Mouse (Mus musculus) right cerebral cortex, adult 18-20 months (tissue): Measurements from ENCODE around the gene Slc24a3.
A peak's percentile ranks its signal among the peaks of the same experiment; 100 is the strongest.

Experiments used
- DNase-seq: peaks from one replicate; pipeline ENCODE4 v3.0.0; 2022; ENCODE audit warnings: mixed read lengths

Slc24a3 gene

DNA sequence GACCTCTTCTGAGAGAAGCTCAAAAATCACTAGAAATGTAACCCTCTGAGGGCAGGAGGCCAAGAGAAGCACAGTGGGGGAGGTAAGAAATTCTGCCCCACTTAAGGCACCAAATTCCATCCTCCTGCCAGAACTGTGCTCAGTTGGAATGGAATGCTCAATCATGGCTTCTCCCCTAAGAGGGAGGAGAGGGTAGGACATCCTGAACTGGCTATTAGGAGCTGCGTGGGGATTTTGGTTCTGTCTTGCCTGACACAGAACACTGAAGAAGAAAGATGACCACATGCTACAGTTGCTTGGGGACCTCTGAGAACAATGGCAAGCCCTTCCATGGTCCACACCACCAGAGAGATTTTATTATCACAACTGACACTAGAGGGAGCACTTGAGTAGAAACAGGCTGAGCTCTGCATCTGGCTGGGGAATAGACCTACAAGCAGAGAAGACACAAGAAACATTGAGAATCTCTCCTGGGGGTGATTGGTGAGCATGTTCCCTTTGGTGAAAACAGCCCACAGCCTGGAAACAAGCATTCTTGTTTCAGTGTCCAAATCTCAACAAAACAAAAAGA lies 389.9 kb downstream of the Slc24a3 start:
- peak; percentile 48 for DNase-seq

DNA sequence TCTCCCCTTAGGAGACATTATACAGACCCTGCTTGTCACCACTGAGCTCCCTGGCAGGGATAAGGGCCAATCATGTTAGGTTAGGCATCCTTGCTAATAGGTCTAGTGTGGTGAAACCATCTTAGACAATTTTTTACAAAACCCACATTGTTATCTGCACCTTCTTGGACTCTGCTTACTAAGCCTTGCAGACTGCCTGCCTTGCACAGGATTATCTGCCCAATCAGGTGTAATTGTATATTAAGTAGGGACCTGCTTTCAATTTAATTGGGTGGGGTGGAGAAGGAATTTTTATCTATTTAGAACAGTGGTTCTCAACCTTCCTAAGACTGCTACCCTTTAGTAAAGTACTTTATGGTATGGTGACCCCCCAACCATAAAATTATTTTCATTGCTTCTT lies 394.9 kb downstream of the Slc24a3 start:
- DNase-seq, result no peak

DNA sequence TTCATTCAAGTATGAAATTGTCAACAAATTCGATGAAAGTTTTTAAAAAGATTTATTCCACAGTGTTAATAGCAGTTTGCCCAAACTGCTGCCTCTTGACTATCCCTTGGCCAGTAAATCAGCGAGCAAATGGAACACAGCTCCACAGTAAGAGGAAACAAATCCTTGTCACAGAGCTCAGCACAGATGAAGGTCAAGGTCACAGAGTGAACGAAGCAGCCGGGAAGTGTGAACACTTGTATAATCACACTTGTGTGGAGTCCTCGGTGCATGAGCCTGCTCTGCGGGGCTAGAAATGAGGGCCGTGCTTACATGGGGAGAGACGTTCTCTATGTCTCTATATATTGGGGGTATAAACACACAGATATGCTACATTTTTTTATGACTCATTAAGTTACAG lies 397.0 kb downstream of the Slc24a3 start:
- DNase-seq, result no peak

DNA sequence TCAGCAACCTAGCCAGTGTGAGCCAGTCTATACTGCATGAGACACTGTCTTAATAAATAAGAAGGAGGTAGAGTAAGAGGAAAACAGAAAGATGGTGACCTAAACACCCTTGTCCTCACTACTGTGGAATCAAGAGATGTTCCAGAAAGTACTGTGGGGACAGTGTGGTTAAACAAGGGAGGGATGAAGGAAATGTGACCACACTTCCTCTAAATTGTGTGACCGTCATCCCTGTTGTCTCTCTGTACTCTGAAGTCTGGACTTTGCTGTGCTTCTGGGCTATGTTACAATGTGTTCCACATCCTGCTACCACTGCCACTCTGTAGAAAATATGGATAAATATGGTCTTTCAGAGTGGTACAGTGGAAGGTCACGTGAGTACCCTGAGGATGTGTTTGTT lies 399.4 kb downstream of the Slc24a3 start:
- no peak for DNase-seq

DNA sequence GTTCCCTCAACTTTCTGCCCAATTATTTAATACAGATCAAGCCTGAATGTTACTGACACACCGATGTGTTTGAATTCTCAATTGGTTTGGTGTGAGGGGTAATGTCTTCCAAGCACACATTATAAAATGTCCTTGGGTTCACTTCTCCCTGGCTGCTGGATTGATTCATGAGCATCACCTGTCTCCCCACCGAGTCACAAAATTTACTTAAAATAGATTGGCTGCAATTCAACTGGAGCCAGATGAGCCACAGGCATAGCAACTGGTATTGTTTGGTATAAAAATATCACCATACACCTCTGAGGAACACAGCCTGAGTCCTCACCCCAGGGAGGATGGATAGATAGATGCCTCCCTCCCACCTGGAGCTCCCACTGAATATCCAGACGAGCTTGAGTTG lies 404.4 kb downstream of the Slc24a3 start:
- DNase-seq, result no peak

DNA sequence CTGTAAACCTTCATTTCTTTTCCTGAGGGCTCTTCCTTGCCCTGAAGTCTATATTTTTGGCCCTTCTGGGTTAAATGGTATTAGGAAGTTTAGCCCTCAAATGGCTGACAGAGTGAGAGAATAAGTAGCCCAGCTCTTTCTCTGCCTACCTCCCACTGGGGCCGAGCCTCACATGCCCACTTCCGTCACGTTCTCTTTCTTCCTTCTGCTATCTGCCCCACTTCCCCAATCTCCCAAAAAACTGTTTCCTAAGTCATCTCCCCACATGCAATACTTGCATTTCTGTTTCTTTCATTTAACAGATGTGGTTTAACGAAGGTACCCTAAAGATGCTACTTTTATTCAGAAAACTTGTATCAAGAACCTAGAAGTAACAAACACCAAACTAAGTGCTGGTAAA lies 406.6 kb downstream of the Slc24a3 start:
- no peak for DNase-seq

DNA sequence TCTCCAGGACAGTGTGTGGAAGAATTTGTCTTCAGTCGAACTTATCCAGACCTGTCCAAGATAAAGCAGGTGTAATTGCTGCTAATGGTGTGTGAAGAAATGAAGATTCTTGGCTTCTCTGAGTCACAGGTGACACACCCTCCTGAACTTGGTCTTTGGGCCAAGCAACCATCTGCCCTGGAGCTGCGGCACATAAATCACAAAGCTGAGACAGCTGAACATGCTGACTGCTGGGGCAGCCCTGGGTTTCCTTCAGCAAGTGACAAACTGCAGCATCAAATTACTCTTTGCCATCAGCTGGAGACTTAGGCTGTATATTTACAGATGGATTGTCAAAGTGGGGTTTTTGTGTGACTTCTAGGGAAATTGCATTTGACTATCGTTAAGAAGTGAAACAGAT lies 415.5 kb downstream of the Slc24a3 start:
- no peak for DNase-seq

DNA sequence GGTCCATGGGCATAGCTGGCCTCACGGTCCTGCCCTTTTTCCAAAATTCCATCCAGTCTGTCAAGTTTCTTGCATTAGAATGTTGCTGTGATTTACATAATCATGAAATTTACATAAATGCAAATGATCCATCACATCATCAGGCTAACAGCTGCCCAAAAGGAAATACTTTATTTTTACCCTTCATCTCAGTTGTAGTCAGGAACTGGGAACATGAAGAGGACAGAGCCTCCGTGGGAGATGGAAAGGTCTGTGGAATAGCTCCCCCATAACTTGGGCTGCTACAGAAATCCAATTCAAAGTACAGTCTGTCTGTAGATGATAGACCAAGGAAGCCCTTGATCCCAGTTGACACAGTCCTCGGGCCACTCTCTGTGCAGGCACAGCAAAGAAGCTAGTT lies 417.9 kb downstream of the Slc24a3 start:
- DNase-seq, result peak; percentile 8

DNA sequence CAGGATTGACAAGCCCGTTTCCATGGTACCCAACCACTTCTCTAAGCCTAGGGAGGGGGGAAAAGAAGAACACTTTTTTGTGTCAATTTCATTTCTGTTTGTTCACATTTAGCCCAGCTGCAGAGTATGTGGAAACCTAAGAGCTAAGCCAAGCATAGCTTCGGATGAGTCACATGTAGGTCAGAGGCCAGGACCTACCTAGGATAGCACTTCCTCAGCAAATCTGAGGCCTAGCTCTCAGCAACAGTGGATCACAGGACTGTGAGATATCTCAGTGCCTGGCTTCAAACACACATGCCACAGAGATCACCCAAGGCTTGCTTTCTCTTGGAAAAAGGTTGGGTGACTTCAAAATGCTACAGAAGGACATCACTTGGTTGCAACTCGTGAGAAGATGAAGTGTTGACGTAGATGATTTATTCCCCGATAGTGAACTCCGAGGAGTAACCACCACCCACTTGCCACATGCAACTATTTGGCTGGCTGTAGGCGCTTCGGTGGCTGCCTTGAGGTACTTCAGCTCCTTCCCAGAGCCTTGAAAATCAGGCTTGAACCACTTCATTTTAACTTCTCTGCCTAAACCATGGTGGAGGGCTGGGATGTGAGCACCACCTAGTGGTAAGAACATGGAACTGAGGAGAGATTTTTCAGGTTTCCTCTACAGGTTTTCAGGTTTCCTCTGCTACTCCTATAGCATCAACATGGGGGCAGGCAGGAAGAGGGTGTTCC lies 420.6 kb downstream of the Slc24a3 start:
- DNase-seq, result peak; percentile 73

DNA sequence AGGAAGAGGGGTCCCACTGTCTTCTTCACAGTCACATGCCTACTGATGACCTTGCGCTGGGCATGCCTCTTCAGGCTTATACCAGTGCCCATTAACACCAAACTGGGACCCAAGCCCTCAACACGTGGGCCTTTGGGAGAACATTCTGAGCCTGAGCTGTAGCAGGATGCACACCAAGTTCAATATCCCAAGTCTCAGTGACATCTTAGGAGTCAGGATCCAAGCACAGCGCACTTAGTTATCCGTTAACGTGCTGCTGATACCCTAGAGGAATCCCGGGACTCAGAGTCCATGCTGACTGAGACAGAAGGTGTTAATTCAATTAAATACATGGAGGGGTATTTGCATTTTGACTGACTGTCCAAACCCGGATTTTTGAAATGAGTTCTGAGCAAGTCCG lies 424.3 kb downstream of the Slc24a3 start:
- no peak for DNase-seq

DNA sequence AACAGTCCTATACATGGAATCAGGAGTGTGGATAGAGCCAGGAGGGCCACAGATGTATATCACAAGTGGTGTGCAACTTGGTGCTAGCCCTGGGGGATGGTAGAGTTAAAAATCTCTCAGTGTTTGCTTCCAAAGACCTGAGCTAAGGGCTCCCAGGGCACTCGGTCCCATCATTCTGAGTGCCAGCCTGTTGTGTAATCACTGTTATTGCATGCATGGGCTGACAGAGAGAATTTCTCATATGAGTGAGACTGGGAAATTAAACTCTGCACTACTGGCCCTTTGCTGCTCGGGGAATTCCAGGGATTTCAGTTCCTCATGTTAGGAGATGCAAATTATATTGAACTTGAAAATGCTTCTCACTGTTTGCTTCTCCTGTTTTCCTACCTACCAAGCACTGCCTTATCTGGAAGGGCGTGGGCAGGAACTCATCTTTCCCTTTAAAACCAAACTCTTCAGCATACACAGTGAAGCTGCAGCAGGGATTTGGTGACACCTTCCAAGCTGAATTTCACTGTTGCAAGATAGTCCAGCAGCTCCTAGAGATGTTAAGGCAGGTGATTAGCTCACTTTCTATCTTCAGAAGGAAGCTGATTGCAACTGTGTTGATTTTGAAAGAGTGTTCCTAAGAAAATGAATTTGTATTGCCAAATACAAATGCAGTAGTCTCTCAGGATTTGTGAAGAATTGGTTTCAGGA lies 426.2 kb downstream of the Slc24a3 start:
- DNase-seq, result no peak

DNA sequence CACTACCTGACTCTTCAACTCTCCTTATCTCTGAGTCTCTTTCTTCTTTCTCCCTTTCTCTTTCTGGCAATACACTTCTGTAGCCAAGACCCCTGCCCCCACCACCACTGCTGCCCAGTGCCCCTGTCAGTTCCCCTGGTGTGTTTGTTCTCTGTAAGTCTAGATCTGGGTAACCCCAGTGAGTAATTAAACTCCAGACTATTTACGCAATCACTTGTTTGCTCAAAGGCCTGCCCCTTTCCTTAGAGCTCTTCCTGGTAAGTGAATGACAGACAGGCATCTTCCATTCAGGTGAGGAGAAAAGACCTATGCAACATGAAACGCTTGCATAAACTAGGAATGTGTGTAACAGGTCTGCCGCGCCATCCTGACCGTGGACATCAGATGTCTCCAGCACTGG lies 430.3 kb downstream of the Slc24a3 start:
- no peak for DNase-seq

DNA sequence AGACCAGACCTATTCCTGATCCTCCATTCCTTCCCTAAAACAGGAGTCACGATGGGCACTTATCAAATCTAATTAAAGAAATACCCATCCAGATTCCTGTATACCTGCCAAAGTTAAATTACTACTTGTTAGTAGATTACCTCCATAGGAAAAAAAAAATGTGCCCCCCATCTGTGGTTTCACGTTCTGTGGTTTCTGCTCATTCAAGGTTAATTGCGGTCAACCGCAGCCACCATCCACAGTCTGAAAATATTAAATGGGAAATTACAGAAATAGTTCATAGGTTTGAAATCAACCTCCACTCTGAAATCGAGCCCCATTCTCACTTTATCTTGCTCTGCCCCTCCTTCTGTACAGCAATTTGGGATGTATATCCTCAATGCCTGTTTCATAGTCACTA lies 440.3 kb downstream of the Slc24a3 start:
- no peak for DNase-seq

DNA sequence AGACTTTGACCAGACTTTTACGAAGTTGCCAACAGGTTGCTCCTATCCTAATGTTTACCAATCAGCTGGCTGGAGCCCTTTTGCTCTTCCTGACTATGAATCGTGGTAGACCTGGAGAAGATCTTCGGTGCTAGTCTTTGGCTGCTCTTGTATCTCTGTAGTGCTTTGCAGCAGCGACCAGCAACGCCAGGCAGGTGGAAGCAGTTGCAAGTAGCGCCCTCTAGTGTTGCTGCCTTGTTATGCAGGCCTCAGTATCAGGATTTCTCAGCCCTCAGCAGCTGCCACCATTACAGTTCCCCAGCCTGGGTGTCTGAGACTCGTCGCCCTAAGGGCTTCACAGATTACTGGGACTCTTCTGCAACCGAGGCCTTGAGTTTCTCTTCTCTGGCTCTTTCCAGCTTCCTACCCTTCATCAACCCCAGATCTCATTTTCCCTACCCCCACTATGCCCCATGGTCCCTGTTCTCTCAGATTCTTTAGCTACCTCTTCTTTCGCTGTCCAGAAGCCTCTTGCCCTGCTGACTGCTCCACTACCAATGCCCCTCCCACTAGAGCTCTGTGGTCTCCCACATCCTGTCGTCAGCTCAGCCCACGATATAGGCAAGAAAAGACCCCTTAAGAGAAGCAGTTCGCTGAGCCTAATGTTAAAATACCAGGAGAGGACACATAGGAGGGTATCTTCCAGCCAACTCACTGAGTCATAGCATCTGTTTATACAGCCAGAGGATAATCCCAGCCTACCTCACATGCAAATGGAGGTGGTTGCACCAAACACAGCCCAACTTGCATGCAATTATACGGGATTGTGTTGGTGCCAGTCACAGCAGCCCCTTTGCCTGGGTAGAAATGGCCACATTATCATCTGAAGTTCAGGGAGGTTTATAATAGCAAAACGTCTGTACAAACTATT lies 443.5 kb downstream of the Slc24a3 start:
- DNase-seq, result no peak

DNA sequence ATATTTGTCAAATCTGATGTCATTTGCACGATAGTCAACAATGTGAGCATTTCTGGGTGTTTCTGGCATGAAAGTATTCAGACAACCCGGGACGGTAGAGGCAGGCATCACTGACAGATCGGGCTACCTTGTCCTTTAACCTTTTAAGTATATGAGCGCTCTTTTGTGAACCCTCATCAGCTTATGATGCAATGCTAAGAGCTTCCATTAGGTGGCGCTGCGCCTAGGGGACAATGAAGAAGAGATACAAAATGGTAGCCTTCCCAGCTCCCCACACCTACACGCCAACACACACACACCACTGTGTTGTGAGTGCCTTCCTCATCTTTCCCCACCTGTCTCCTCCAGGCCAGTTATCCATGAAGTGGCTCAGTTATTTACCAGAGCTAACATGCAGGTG lies 445.4 kb downstream of the Slc24a3 start:
- DNase-seq, result no peak

DNA sequence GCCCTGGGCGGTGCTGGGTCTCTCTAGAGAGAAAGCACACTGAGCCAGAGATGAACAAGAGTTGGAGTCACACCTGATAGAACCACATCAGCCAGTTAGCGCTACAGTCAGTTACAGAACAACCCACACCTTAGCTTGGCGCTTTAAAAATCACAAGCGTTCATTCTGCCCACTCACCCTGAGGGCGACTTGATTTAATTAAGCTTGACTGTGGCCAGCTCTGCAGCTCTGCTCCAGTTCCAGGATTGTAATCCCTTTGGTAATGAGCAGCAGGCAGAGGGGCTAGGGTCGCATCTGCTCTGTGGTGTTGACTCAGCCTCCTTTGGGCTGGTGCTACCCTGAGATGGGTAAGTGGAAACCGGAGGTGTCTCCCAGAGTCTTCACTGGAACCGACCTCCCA lies 446.2 kb downstream of the Slc24a3 start:
- DNase-seq, result peak; percentile 17

DNA sequence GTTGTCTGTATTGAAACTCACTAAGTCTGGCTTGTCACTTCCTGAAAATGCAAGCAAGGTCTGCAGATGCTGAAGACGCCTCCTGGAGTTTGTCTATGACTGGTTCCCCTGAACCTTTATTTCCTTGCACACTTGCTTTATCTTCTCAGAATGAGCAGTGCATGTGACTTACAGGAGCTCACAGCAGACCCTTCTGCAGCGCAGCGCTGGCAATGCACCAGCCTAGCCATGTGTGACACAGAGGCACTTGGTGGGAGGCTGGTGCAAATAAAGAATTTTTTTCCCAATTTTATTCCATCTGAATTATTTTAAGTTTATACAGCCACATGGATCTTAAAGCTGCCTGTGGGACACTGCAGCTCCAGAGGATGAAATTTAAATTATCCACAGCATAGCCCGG lies 452.1 kb downstream of the Slc24a3 start:
- DNase-seq, result no peak

DNA sequence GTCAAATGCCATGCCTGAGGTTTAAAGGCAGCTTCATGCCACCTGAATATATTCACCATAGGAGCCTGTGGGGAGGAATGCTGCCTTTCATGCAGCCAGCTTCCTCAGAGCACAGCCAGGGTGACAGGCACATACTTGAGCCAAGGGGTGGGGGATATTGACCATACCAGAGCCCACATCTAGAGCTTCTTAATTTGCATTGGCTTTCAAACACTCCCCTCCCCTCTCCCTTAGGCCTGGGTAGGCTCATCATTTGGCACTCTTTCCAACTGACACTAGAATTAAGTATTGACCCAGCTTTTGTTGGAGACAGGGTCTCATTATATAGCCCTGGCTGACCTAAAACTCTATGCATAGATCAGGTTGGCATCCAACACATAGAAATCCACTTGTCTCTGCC lies 453.2 kb downstream of the Slc24a3 start:
- DNase-seq, result no peak

DNA sequence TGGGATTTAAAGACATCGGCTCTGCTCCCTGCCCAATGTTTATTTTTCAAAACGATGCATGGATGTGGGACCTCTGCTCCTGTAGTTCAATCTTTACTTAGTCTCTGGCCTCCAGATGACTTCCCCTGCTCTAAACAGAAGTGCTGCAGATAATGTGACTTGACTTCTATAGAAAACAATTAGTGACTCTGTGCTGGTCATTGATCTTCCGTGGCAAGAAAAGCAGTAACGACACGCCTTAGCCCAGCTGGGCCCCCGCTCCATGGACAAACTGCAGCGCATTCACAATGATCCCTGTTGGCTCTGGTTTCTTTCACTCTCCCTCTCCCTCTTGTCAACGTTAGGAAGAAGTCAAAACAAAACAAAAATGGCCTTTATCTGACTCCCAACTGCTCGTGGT lies 453.6 kb downstream of the Slc24a3 start:
- no peak for DNase-seq

DNA sequence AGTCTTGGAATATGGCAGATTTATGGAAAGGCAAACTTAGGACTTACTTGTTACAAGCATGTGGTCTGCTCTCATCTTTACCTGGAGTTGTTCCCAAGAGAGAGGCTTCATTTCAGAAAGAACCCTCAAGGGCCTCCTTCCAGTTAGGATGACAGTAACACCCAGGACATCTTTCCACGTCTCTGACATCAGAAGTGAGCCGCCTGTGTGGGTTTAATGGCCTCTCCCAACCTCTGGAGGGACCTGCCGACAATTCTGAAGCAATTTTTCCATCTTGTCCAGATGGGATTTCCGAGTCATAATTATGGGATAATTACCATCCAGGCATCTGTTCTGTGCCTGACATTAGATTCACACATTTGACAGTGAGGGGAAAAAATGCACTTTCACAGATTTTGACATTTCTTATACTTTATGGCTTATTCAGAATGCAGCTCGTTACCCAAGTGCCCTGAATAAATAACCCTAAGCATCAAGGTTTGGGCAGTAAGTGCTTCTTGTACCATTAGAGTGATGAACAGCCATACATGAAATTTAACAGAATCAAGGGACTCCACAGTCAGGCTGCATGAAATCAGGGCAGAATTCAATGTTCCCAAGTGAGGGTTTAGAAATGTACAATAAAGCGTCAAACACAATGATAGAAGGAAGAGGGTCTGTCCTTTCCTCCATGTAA lies 463.7 kb downstream of the Slc24a3 start:
- DNase-seq, result no peak

DNA sequence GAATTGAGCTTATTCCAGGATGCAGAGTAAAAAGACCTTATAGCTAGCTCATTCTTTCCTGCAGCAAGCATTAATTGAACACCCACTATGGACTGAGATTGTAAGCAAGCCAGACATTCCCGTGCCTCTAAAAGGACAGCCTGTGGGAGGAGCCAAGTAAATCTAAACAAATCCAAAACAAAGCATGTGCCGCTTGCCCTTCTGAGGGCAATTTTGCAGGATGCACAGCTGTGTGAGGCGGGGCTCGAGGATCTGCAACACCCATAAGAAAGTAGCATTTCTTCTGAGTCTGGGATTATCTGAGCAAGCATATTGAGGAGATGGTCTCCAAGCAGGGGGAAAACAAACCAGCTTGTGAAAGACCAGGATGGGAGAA lies 464.2 kb downstream of the Slc24a3 start:
- DNase-seq, result no peak

DNA sequence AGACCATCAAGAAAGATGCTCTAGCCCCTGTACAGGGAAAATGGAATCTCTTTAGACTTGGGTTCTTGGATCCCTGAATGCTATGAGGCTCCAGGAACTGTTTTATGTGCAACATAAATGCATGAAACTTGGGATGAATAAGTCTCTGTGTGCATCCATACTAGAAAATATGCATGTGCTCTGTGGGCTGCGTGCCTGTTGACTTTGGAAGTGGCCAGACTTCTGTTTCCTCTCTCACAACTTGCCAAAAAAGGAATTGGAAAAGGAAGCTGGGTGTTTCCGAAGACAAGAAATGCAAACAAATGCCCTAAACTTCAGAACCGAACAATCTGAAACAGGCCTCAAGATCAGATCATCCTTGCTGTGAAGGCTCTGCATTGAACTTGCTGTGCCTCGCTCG lies 466.3 kb downstream of the Slc24a3 start:
- no peak for DNase-seq
